Mouse (Mus musculus): ENCODE measurements at regions not wholly inside any gene's neighbourhood (a gene's known extent, or its start where the extent isn't known, plus 50 kb on each side); places are given as distances from the start of the nearest gene placed in this dataset.

DNA sequence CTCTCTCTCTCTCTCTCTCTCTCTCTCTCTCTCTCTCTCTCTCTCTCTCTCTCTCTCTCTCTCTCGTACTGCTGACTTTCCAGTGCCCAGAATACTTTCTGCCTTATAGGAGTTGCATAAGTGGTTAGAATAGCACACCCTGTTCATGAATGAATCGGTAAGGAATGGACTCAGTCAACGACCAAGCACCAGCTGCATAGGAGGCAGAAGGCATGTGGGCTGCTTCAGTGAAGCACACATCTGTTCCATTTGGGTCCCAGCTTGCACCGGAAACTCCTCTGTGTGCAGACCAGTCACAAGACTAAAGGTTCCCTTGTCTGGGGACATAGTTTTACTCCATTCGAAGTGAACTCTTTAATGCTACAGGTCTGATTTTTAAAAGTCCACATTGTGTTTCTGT lies 64.3 kb upstream of the Nphp3 start:
- intact Hi-C loops (cut with DNase I), result no loop called here
- no peak for TF ChIP-seq CTCF (IDR thresholded peaks at IDR 0.05)
- Histone ChIP-seq H3K27ac (no peak overlapping the region), H3K4me3 (no peak overlapping the region)
- DNase-seq, result no peak

DNA sequence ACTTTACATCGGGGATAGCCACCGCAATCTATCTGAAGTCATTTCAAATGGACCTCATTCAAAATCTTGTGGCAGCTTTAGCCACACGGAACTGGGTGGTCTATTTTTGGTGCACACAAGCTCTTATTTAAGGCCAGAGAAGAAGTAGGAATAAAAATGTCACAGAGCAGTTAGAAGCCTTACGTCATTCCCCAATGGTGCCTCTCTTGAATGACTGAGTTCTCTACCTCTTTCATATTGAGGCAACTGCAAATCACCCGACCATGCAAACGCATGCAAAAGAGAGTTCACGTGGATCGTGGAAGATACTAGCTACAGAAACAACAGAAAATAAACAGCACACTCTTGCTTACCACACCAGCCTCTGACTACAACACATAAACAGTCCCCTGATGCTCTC lies 62.3 kb upstream of the Nphp3 start:
- TF ChIP-seq CTCF (IDR thresholded peaks at IDR 0.05), result no peak
- no peak overlapping the region for H3K4me3 ChIP-seq
- no peak overlapping the region for H3K27ac ChIP-seq
- DNase-seq, result no peak
- intact Hi-C loops (cut with DNase I), result no loop called here

DNA sequence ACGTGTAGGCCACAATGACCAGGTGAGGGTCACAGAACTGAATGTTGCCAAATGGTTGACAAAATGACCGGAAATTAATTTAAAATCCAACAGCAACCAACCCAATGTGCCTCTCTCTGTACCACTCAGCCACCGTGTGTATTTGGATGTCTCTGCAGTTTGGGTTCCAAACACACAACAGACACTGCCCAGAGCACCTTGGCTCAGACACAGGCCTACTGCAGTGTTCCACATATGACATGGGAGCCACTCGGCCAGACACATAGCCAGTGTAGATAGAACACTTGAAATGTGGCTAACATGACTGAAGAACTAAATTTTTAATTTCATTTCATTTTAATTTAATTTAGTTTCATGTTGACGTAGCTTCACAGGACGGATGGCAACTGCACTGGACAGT lies 61.8 kb upstream of the Nphp3 start:
- intact Hi-C loops (cut with DNase I), result no loop called here
- no peak overlapping the region for H3K4me3 ChIP-seq
- DNase-seq, result no peak
- TF ChIP-seq CTCF (IDR thresholded peaks at IDR 0.05), result no peak
- H3K27ac ChIP-seq, result no peak overlapping the region

- H3K27ac ChIP-seq, result no peak overlapping the region
- intact Hi-C loops (cut with DNase I), result no loop called here
- no peak for DNase-seq
- no peak overlapping the region for H3K4me3 ChIP-seq
- TF ChIP-seq CTCF (IDR thresholded peaks at IDR 0.05), result no peak
Observed at GRCm38 (mm10) chr9:103941176-103941900, 61.0 kb upstream of the Nphp3 start.

GRCm38 (mm10) chr9:103941901-103942260 lies 60.5 kb upstream of the Nphp3 start:
- DNase-seq, result no peak
- TF ChIP-seq CTCF (IDR thresholded peaks at IDR 0.05), result no peak
- intact Hi-C loops (cut with DNase I), result no loop called here
- no peak overlapping the region for H3K27ac ChIP-seq
- H3K4me3 ChIP-seq, result no peak overlapping the region

GRCm38 (mm10) chr9:103945406-103945805 lies 56.9 kb upstream of the Nphp3 start:
- H3K4me3 ChIP-seq, result no peak overlapping the region
- no peak for TF ChIP-seq CTCF (IDR thresholded peaks at IDR 0.05)
- intact Hi-C loops (cut with DNase I), result no loop called here
- no peak overlapping the region for H3K27ac ChIP-seq
- no peak for DNase-seq

DNA sequence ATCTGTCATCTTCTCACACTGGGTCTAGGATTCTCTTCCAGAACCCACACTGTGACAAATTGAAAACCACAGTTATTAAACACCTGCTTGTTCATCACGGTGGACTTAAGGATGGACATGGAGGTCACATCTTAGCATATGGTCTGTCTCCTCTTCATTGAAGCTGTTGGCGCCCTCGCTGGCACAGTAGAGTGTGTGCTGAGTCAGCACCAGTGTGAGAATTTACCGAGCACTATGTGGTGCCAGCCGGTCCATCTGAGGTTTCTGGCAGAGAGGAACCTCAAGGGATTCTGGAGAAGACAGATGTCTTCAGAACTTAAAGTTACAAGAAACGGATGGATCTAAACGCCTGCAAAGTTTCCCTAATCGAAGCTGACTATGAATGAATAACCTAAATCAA lies 50.5 kb upstream of the Nphp3 start:
- TF ChIP-seq CTCF (IDR thresholded peaks at IDR 0.05), result no peak
- H3K27ac ChIP-seq, result no peak overlapping the region
- no peak overlapping the region for H3K4me3 ChIP-seq

More for the DNA sequence above, 50.5 kb upstream of the Nphp3 start:
- DNase-seq, result no peak
- intact Hi-C loops (cut with DNase I), result no loop called here

Measured in gastrocnemius, adult 2 months (tissue).